Mouse (Mus musculus): Measurements from ENCODE around the gene Cntnap3.

DNA sequence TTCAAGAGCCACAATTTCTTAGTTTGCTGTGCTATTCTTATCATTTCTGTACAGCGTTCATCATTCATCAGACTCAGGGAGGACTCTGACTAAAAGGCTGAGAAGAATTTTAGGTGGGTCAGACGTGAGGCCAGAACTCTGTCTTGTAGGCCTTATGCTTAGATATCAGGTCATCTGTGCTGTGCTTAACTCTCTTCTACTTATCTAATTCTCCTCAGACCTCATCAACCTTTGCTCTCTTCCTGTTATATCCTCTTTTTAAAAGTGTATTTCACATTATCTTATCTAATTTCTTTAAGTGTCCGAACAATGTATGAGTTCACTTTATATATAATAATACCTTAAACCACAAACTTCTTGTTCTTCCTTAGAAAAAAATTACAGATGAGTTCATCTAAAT lies 38.4 kb downstream of the Cntnap3 start:
- TF ChIP-seq POLR2A (IDR thresholded peaks at IDR 0.05; ENCODE audit: insufficient read length, low read depth) (no peak), CEBPB (IDR thresholded peaks at IDR 0.05; ENCODE audit: insufficient read depth, poor library complexity, severe bottlenecking) (no peak), TCF12 (IDR thresholded peaks at IDR 0.05; ENCODE audit: insufficient read depth, poor library complexity, severe bottlenecking) (no peak), POLR2AphosphoS2 (IDR thresholded peaks at IDR 0.05; ENCODE audit: insufficient read length, low read depth) (no peak), USF1 (IDR thresholded peaks at IDR 0.05; ENCODE audit: low read depth) (no peak), SRF (IDR thresholded peaks at IDR 0.05; ENCODE audit: control insufficient read depth, insufficient read length, low read depth) (no peak), MAX (IDR thresholded peaks at IDR 0.05; ENCODE audit: low read depth) (no peak), REST (IDR thresholded peaks at IDR 0.05; ENCODE audit: insufficient read depth, insufficient read length) (no peak), E2F4 (IDR thresholded peaks at IDR 0.05; ENCODE audit: insufficient read depth) (no peak), MYOD1 (IDR thresholded peaks at IDR 0.05; ENCODE audit: control insufficient read depth in 1 of 3, insufficient read length in 2 of 3, low read depth in 2 of 3) (no peak)

All from myocyte (in vitro differentiated cells).